Mouse (Mus musculus) kidney, adult 2 months (tissue): Measurements from ENCODE around the gene Dnah12.

Experiments
- CTCF ChIP-seq: fragments of 200-500 bp; conservative IDR thresholded peaks from 2 replicates; pipeline ENCODE4 v1.5.1; 2011; ENCODE audit warnings: low read depth, mild to moderate bottlenecking, control low read depth, low read length, moderate library complexity, mixed read lengths; ENCODE audit not compliant: insufficient read depth, insufficient read length
- POLR2A ChIP-seq: fragments of 200-500 bp; IDR thresholded peaks from one replicate; pipeline ENCODE4 v1.6.1; 2011; ENCODE audit warnings: low read depth, low read length, control low read depth

- TF ChIP-seq POLR2A (no peak), CTCF (no peak)
Measured at GRCm38 (mm10) chr14:26805500-26805899, 112.4 kb downstream of the Dnah12 start.
